Mouse (Mus musculus): ENCODE results near the gene Cxadr.
A peak's percentile ranks its signal among the peaks of the same experiment; 100 is the strongest.

The Cxadr gene

GRCm38 (mm10) chr16:78372786-78373185 lies 71.5 kb downstream of the Cxadr start:
- DNase-seq: no peak

- no peak for DNase-seq
These were observed 72.5 kb downstream of the Cxadr start for GRCm38 (mm10) chr16:78373743-78374142.

DNA sequence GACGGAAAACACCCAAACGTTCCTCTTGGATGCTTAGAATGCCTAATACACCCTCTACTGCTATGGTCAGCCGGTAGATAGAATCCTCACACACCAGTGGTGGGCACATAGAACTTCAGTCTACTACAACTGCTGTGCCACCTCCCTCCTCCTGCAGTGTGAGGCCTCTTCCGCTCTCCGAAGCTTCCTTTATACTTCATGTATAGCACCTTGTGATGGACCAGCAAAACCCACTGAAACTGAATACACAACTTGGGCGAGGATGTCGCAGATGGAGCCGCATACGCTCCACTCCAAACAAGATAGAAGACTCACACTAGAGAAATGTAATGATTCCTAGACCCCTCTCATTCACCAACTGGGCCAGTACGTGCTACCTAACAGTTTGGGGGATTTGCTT lies 73.9 kb downstream of the Cxadr start:
- peak; percentile 12 for DNase-seq

- peak; percentile 74 for DNase-seq
These were observed 74.8 kb downstream of the Cxadr start for GRCm38 (mm10) chr16:78375821-78376691.

DNA sequence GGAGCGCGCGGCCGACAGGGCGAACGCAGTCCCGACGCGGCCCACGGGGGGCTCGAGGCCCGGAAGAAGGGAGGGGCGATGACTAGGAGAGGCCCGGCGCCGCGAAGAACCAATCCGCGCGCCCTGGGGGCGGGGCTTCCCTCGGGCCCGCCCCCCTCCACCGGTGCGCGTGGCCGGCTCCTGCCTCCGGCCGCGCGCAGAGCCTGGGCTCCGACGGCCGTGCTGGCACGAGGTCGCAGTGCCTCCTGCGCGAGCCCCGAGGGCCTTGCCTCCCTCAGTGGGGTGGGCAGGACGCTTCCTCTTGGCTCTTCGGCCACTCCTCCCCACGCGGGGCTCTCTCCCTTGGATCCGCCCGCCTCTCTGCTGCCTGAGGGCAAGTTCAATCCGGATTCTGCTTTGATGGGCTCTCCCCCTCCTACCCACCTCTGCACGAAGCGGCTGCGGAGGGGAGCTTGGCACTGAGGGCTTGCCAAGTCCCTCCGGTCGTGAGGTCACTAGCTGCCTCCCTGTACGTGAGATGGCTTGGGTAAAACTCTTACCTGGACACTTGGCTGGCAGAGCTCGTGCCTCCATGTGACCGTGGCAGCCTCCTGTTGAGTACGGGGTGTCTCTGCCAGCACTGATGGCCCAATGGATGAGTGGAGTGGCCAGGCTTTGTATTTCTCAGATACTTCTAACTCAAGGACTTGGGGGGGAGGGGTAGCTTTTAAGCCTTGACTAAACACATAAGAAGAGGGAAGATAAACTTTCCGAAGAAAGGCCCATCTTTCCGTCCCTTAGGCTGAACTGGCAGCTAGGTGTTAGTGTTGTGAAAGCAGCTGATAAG lies 75.7 kb downstream of the Cxadr start, which contains the start of gene Btg3:
TSS of gene Btg3 (minus strand) at position 448 of the 826 bp plus-strand sequence.
- DNase-seq: peak; percentile 93

DNA sequence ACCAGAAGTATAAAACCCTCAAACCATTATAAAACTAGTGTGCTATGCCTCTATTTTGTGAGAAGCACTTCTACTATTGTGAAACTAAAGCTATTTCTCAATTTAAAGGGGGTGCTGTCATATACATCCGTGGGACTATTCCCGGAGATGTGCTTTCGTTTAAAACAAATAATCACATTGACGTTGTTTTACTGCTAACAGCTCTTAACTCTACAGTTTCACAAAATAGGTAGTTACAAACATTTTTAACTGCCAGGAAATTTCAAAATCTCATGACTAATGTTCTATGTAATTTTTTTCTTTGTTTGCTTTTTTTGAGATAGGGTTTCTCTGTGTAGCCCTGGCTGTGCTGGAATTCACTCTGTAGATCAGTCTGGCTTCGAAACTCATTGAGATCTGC lies 77.2 kb downstream of the Cxadr start:
- no peak for DNase-seq

- no peak for DNase-seq
These were observed 87.8 kb downstream of the Cxadr start for GRCm38 (mm10) chr16:78389122-78389521.

DNA sequence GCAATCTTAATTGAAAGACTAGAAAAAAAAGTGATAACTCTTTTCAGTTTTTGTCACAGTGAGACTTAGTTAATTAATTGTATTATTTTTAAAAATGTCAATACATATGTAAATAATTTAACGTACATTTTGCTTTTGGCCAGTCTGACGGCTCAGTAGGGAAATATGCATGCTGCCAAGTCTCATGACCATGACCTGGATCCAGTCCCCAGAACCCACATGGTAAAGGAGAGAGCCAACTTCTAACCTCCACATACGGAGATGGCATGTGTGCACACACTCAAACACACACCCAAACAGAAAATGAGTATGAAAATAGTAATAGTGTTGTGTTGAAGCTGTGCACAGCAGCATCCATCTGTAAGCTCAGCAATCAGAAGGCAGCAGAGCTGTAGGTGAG lies 88.7 kb downstream of the Cxadr start:
- no peak for DNase-seq

- no peak for DNase-seq
These were observed 90.1 kb downstream of the Cxadr start for GRCm38 (mm10) chr16:78391354-78391753.

DNA sequence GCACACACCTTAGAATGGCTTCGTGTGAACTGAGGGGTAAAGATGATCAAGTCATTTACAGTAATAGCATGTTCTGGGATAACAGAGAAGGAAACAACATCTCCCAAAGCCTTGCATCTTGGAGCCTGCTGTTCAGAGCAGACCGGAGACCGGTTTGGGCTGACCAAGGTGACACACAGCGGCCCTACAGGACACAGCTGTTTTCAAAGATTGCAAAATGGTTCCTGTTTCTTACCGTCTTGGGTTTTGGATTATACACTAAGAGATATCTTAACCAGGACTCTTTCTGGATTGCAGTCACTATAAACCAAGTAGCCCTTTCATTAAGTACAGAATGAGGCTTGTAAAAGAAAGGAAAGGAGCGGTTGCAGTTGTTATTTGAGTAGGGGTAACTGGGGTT lies 97.4 kb downstream of the Cxadr start:
- no peak for DNase-seq

DNA sequence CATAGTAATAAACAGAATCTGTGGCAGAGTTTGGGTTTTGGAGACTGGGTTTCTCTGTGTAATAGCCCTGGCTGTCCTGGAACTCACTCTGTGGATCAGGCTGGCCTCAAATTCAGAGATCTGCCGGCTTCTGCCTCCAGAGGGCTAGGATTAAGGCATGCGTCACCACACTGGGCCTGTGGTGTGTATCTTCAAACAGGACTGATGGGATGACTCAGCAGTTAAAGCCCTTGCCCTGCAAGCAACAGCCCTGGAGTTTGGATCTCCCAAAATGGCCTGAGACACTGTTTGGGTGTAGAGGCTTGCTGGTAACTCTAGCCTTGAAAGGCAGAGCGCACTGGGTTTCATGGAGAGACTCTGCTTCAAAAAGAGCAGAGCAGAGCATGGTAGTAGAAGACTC lies 98.1 kb downstream of the Cxadr start:
- DNase-seq: no peak

DNA sequence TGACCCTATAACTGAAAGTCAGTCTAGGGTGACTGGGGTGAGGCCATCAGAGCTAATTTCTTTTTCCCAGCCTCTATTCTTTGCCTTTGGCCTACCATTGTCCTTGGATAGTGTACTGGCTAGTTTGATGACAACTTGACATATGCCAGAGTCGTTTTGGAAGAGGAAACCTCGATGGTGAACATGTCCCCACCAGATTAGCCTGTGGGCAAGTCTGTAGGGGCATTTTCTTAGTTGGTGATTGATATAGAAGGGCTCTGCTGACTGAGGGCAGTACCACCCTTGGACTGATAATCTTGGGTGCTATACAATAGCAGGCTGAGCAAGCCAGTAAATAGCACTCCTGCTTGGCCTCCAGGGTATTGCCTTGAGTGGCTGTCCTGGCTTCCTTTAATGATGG lies 101.0 kb downstream of the Cxadr start:
- no peak for DNase-seq

- DNase-seq: no peak
These were observed 105.4 kb downstream of the Cxadr start for GRCm38 (mm10) chr16:78406657-78407056.

- no peak for DNase-seq
These were observed 106.6 kb downstream of the Cxadr start for GRCm38 (mm10) chr16:78407855-78408254.
